Mouse (Mus musculus) heart, embryonic 14.5 days (tissue): ENCODE data around the gene Usp3. TPM values are rescaled to one million over a fixed set of nuclear protein-coding genes. Genes with fewer than 3 reads are reported as not detected.
A peak's percentile ranks its signal among the peaks of the same experiment; 100 is the strongest.

Experiments used
- ATAC-seq: fragments of 200-750 bp; cut with Nextera tagmentation; 2 replicates; pipeline ENCODE4 v1.8.0; 2017; ENCODE audit warnings: low read depth, moderate TSS enrichment; ENCODE audit not compliant: insufficient number of reproducible peaks, insufficient read depth, low FRiP score
- H3K27ac ChIP-seq, 2 experiments: fragments of 200-500 bp in 1 of 2; fragments of 300-500 bp in 1 of 2; sonication (generic) in 1 of 2; replicated peaks in 1 of 2; 2 replicates each; pipeline ENCODE4 v1.5.1; 2012 to 2014; ENCODE audit warnings: low read depth in 2 of 2, low read length in 2 of 2, control low read depth in 1 of 2, mild to moderate bottlenecking in 1 of 2, mixed read lengths in 1 of 2; ENCODE audit not compliant: control insufficient read depth in 1 of 2, insufficient read depth in 1 of 2
- H3K27me3 ChIP-seq: fragments of 300-500 bp; sonication (generic); 2 replicates; pipeline ENCODE4 v1.6.1; 2014; ENCODE audit warnings: mild to moderate bottlenecking, low read length, control low read depth; ENCODE audit not compliant: control insufficient read depth, insufficient read depth
- H3K36me3 ChIP-seq: fragments of 300-500 bp; sonication (generic); 2 replicates; pipeline ENCODE4 v1.6.1; 2014; ENCODE audit warnings: mild to moderate bottlenecking, control low read depth, low read length, mixed read lengths; ENCODE audit not compliant: control insufficient read depth, insufficient read depth
- H3K4me1 ChIP-seq, 2 experiments: fragments of 200-500 bp in 1 of 2; fragments of 300-500 bp in 1 of 2; sonication (generic) in 1 of 2; 2 replicates each; pipeline ENCODE4 v1.6.1; 2012 to 2014; ENCODE audit warnings: low read length in 2 of 2, control low read depth in 1 of 2, mixed read lengths in 1 of 2; ENCODE audit not compliant: control insufficient read depth in 2 of 2, insufficient read depth in 2 of 2
- H3K4me2 ChIP-seq: fragments of 300-500 bp; sonication (generic); 2 replicates; pipeline ENCODE4 v1.6.1; 2014; ENCODE audit warnings: mild to moderate bottlenecking, low read length
- H3K4me3 ChIP-seq, 2 experiments: fragments of 200-500 bp in 1 of 2; fragments of 300-500 bp in 1 of 2; sonication (generic) in 1 of 2; 2 replicates each; pipeline ENCODE4 v1.5.1; 2012 to 2014; ENCODE audit warnings: low read length in 2 of 2, mild to moderate bottlenecking in 2 of 2, control low read depth in 1 of 2, low read depth in 1 of 2, moderate library complexity in 1 of 2; ENCODE audit not compliant: control insufficient read depth in 1 of 2, insufficient read depth in 1 of 2
- H3K9ac ChIP-seq: fragments of 300-500 bp; sonication (generic); 2 replicates; pipeline ENCODE4 v1.6.1; 2014; ENCODE audit warnings: mild to moderate bottlenecking, low read length
- H3K9me3 ChIP-seq: fragments of 300-500 bp; sonication (generic); 2 replicates; pipeline ENCODE4 v1.6.1; 2016; ENCODE audit warnings: low read length, control low read depth; ENCODE audit not compliant: control insufficient read depth
- WGBS: fragments of 180-500 bp; shearing (Covaris S2); extraction: QIAGEN DNeasy Blood & Tissue Kit; methylation state at CpG from one replicate; pipeline ENCODE4 v1.1.7; 2014; 5-methylcytosine and 5-hydroxymethylcytosine counted together
- polyA plus RNA-seq: library from polyadenylated mRNA; unstranded; fragments of >200 nt; fragmentation: Nextera tagmentation; extraction: Ambion mirVana; gene quantifications from 2 replicates; pipeline ENCODE4 v1.2.1, GENCODE M21; 2014

Usp3 gene
- polyA plus RNA-seq, 1 experiment from 2014 or later = 51.7 TPM

DNA sequence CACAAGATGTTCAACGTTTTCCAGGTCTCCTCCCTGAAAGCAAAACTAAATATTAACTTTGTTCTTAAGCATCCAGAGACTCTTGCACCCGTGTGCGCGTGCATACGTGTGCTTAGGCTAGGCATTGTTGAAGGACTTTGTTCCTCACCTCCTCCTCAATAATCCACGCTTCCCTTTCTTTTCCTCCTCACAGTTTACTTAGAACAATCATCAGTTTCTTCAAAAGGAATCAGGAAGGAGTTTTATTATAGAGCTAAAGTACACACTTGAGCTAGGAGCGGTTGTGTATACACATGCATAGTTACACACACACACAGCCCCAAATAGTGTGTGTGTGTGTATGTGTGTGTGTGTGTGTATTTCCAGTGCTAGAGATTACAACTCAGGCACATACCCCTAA is 20.7 kb upstream of the Usp3 start:
- no peak overlapping the region for H3K4me2 ChIP-seq
- no peaks in the 10 kb centered on the region for H3K27me3 ChIP-seq
- no peak overlapping the region for H3K4me3 ChIP-seq
- WGBS = 82% methylated on average over 7 of the region's 7 CpGs
- no peaks in the 10 kb centered on the region for H3K9me3 ChIP-seq
- H3K9ac ChIP-seq = no peak overlapping the region
- ATAC-seq = no peak
- H3K27ac ChIP-seq = no peak overlapping the region
- H3K4me1 ChIP-seq = 0 out of 4 replicates have a peak, but pooled peaks cover 0 to 5% of the 10 kb centered on the region in 2 experiments
- H3K36me3 ChIP-seq = no peaks in the 10 kb centered on the region

GRCm38 (mm10) chr9:66611478-66612093 is 18.6 kb upstream of the Usp3 start:
- Histone ChIP-seq H3K27me3 (no peaks in the 10 kb centered on the region), H3K36me3 (no peaks in the 10 kb centered on the region), H3K4me2 (peak overlapping the region; percentile 54), H3K27ac (no peak overlapping the region), H3K9me3 (no peaks in the 10 kb centered on the region), H3K4me1 (0 out of 4 replicates have a peak, but pooled peaks cover 0 to 5% of the 10 kb centered on the region in 2 experiments), H3K4me3 (peak overlapping the region; percentile 8 to 16; a peak in 1 of 4 replicates), H3K9ac (peak overlapping the region; percentile 38; the same call in 1 of the 2 replicates)
- 14% methylated on average over 18 of the region's 18 CpGs for WGBS
- ATAC-seq = no peak

DNA sequence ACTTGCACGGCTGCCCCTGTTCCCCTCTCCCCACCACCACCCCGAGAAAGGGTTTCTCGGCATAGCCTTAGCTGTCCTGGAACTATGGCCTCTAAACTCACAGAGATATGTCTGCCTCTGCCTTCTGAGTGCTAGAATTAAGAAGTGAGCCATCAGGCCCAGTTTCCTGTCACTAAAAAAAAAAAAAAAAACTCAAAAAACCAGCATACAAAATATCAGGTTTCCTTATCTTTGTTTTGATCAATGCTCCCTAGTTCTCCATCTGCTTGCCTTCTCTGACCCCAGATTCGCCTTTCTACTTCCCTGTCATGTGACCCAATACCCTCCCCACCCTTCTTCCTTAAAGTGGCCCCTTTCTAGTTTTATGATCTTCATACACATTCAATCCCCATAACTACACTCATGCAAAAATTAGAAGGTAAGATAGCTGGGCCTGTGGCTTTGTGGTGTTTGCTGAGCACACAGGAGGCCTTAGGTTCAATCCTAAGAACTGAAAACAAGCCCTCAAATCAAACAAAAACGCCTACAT is 15.9 kb upstream of the Usp3 start:
- no peak overlapping the region for H3K4me3 ChIP-seq
- peaks cover 3 to 5% of the 10 kb centered on the region in 2 experiments; a peak in 2 of 4 replicates for H3K4me1 ChIP-seq
- H3K9me3 ChIP-seq = no peaks in the 10 kb centered on the region
- H3K9ac ChIP-seq = no peak overlapping the region
- H3K36me3 ChIP-seq = no peaks in the 10 kb centered on the region
- no peak overlapping the region for H3K27ac ChIP-seq
- no peak for ATAC-seq
- H3K4me2 ChIP-seq = no peak overlapping the region
- 78% methylated on average over 5 of the region's 5 CpGs for WGBS
- H3K27me3 ChIP-seq = no peaks in the 10 kb centered on the region

- H3K36me3 ChIP-seq = no peaks in the 10 kb centered on the region
- no peak overlapping the region for H3K9ac ChIP-seq
- H3K4me3 ChIP-seq = no peak overlapping the region
- no peaks in the 10 kb centered on the region for H3K27me3 ChIP-seq
- no peak for ATAC-seq
- no peak overlapping the region for H3K27ac ChIP-seq
- H3K4me2 ChIP-seq = no peak overlapping the region
- WGBS = 64% methylated on average over 12 of the region's 12 CpGs
- peaks cover under 1 to 3% of the 10 kb centered on the region in 2 experiments; a peak in 2 of 4 replicates for H3K4me1 ChIP-seq
- no peaks in the 10 kb centered on the region for H3K9me3 ChIP-seq
These were observed 13.9 kb upstream of the Usp3 start for GRCm38 (mm10) chr9:66606851-66607250.

DNA sequence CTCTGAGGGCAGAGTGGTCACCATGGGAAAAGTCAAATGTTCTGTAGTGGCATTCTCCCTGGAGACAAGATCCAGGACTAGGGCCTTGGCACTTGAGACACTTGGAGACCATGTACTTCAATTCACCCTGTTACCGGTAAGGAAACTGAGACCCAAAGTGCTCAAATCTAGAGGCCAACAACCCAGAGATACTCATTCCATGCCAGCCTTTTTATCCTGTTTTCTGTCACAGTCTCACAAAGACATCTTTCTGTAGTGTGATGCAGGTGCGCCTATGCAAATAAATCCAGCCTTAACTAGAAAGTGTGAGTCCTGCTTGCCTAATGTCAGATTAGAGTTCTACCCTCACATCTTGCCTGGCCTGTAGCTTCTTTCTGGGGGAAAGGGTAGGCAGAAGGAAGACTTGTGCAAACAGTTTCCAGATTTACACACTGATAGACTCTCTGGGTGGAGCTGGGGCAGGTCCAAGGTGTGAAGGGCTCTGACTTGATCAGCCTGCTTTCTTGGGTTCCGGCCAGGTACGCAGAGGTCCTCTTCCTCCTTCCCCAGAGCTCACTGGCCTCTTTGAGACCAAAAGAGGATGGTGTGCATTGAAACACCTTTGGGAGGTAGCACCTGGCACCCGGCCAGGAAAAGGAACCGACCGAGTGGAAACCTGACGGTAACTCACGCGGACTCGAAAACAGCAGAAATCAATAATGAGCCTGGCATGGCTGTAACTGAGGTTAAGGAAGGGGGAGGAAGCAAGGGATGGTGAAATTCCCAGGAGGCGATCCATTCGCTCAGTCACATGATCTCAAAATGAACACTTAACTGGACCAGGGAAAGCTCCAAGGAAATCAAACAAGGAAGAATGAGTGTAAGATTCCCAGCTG is 13.2 kb upstream of the Usp3 start:
- no peak overlapping the region for H3K9ac ChIP-seq
- no peaks in the 10 kb centered on the region for H3K36me3 ChIP-seq
- no peaks in the 10 kb centered on the region for H3K27me3 ChIP-seq
- no peak for ATAC-seq
- no peak overlapping the region for H3K27ac ChIP-seq
- H3K4me3 ChIP-seq = no peak overlapping the region
- H3K4me1 ChIP-seq = peaks cover 0 to 3% of the 10 kb centered on the region in 2 experiments; a peak in 2 of 4 replicates
- 76% methylated on average over 13 of the region's 13 CpGs for WGBS
- H3K4me2 ChIP-seq = no peak overlapping the region
- no peaks in the 10 kb centered on the region for H3K9me3 ChIP-seq

DNA sequence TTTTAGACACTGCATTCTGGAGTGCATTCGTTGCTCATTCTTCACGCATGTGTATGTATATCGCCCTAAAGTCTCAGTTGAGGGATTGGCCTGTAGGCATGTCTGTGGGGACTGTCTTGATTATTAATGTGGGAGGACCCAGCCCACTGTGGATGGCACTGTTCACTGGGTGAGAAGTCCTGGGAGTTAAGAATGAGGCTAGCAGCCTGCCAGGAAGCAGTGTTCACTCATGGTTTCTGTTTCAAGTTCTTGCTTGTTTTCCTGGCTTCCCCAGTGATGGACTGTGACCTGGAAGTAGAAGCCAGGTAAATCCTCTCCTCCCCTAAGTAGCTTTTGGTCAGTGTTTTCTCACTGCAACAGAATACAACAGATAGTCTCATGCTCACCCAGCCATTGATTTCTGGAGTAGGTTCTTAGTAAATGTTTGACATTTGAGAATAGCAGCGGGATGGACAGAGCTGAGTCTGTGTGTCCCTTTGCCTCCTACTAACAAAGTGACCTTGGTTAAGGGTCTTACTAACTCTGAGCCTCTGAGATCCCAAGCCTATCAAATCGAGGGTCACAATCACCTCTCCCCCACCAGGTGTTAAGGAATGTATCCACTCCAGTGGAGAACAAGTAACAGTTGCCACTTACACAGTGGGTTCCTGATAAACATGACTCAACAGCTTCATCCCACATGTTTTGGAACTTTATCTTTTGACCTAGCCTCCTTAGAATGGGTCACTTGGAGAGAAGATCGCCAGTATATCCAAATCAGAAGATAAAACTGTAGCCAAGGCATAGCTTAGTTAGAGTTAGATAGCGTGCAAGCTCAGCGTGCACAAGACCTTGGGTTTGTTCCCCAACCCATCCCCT is 11.6 kb upstream of the Usp3 start:
- WGBS = 69% methylated on average over 8 of the region's 8 CpGs

GRCm38 (mm10) chr9:66603907-66604306 is 11.0 kb upstream of the Usp3 start:
- no peak for ATAC-seq
- no peak overlapping the region for H3K4me3 ChIP-seq
- H3K27me3 ChIP-seq = no peaks in the 10 kb centered on the region
- no peaks in the 10 kb centered on the region for H3K9me3 ChIP-seq
- H3K9ac ChIP-seq = no peak overlapping the region
- 86% methylated on average over 1 of the region's 1 CpGs for WGBS
- no peaks in the 10 kb centered on the region for H3K36me3 ChIP-seq
- H3K4me2 ChIP-seq = no peak overlapping the region
- peaks cover 5 to 6% of the 10 kb centered on the region in 2 experiments; a peak in 3 of 4 replicates for H3K4me1 ChIP-seq
- H3K27ac ChIP-seq = no peak overlapping the region

More for the DNA sequence above, 11.6 kb upstream of the Usp3 start:
- Histone ChIP-seq H3K27ac (no peak overlapping the region), H3K4me3 (no peak overlapping the region), H3K9ac (no peak overlapping the region), H3K27me3 (no peaks in the 10 kb centered on the region), H3K4me1 (peaks cover 4 to 5% of the 10 kb centered on the region in 2 experiments; a peak in 3 of 4 replicates), H3K4me2 (no peak overlapping the region), H3K36me3 (no peaks in the 10 kb centered on the region), H3K9me3 (no peaks in the 10 kb centered on the region)
- no peak for ATAC-seq
